Mouse (Mus musculus): ENCODE data around the gene C87977. TPM values are rescaled to one million over a fixed set of nuclear protein-coding genes. Genes with fewer than 3 reads are reported as not detected.
"Not testable (repeated sequence)": the region's sequence is repeated elsewhere in the genome, so short reads cannot be mapped to it uniquely, and the experiment has no call there.

The C87977 gene
- not detected for total RNA-seq (2021)

DNA sequence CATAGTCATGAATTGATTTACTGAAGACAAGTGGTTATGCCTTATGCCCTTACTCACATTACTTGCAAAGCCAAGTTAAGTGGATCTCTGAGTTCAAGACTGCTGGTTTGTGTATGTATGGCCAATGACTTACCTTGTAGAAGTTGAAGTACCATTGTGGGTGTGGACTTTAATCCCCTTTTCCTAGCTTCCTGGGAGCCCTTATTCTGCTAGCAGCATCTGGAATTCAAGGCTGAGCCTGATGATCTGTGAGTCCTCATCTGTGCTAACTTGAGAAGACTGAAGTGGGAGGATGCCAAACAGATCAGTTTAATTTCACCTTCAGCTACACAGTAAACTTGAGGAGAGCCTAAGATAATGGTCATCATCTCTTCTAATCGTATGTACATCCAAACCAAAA, at the start of gene C87977:
Gene C87977 (minus strand): TSS at position 101 of the 400 bp plus-strand sequence.
- DNase-seq (ENCODE audit: extremely low spot score in 1 of 2, low spot score in 1 of 2): not testable (repeated sequence)

- not testable (repeated sequence) for DNase-seq (ENCODE audit: extremely low spot score in 1 of 2, low spot score in 1 of 2)
Observed at GRCm38 (mm10) chr4:144254768-144255167, 41.6 kb upstream of the C87977 start.

GRCm38 (mm10) chr4:144190419-144190818, 22.7 kb downstream of the C87977 start, which contains the start of gene Oog2:
TSS of gene Oog2 (plus strand) at chr4:144190719.
- DNase-seq (ENCODE audit: extremely low spot score in 1 of 2, low spot score in 1 of 2): no peak

- DNase-seq (ENCODE audit: extremely low spot score in 1 of 2, low spot score in 1 of 2): no peak
Observed at GRCm38 (mm10) chr4:144162563-144162962, 50.6 kb downstream of the C87977 start, which contains the start of gene Oog3. TSS of gene Oog3 (minus strand) at chr4:144162663.

Other genes starting within 250 kb of the C87977 start
- not detected for gene Gm13101, start 246.4 kb downstream of the C87977 start, total RNA-seq (2021)
- gene Pramef17, start 218.9 kb downstream of the C87977 start, total RNA-seq (2021): not detected
- not detected for gene Pramel4, start 154.2 kb downstream of the C87977 start, total RNA-seq (2021)
- gene Gm13102, start 106.8 kb downstream of the C87977 start, total RNA-seq (2021): not detected
- not detected for gene Oog3, start 50.7 kb downstream of the C87977 start, total RNA-seq (2021)
- not detected for gene Oog2, start 22.6 kb downstream of the C87977 start, total RNA-seq (2021)
- not detected for gene Pramel5, start 67.2 kb upstream of the C87977 start, total RNA-seq (2021)
- gene Gm13128, start 116.9 kb upstream of the C87977 start, total RNA-seq (2021): not detected
- gene Gm13119, start 144.6 kb upstream of the C87977 start, total RNA-seq (2021): not detected
- not detected for gene Pramef20, start 164.6 kb upstream of the C87977 start, total RNA-seq (2021)
- gene Pramef12, start 195.1 kb upstream of the C87977 start, total RNA-seq (2021): not detected
- not detected for gene 1700012P22Rik, start 225.5 kb upstream of the C87977 start, total RNA-seq (2021)
- gene Gm9944, start 240.0 kb upstream of the C87977 start, total RNA-seq (2021): not detected

All from layer of hippocampus, postnatal 25 days (tissue).